Mouse (Mus musculus) spleen, adult 2 months (tissue): ENCODE measurements around the gene Ccdc142.

Source experiments
- CTCF ChIP-seq: fragments of 200-500 bp; IDR thresholded peaks from 2 replicates; pipeline ENCODE4 v1.5.1; 2011; ENCODE audit warnings: mild to moderate bottlenecking, inconsistent platforms; ENCODE audit not compliant: insufficient read depth, insufficient read length, insufficient replicate concordance; ENCODE audit errors: extremely low read depth
- POLR2A ChIP-seq: fragments of 200-500 bp; IDR thresholded peaks from 2 replicates; pipeline ENCODE4 v1.6.1; 2011; ENCODE audit warnings: low read depth, low read length, inconsistent platforms

GRCm38 (mm10) chr6:83120930-83121862 is 19.8 kb downstream of the Ccdc142 start, which contains the start of gene Wbp1:
- TF ChIP-seq CTCF = no peak
- peak; percentile 64 for TF ChIP-seq POLR2A
